Mouse (Mus musculus): ENCODE results near the gene Gm32742. TPM values are rescaled to one million over a fixed set of nuclear protein-coding genes. Genes with fewer than 3 reads are reported as not detected.
"Not testable (repeated sequence)": the region's sequence is repeated elsewhere in the genome, so short reads cannot be mapped to it uniquely, and the experiment has no call there.

Gm32742 gene
- polyA plus RNA-seq, 1 experiment = not detected

DNA sequence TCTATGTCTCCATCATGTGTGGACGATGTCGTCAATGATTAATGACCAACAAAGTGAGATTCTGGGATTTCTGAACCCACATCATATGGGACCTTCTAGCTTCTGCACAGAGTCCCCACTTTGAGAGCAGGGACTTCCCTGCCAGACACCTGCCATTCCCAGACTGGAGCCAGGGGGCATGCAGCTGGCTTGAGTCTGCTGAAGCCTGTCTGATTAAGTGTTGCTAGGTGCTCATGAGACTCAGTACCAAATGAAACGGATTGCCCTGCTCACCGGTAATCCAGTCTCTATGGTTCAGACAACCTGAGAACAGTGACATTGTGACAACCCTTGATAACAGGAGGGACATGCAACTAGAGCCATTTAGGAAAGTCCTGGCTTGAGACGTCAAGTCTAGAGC is 1.3 kb downstream of the Gm32742 start:
- Histone ChIP-seq H3K4me1 (ENCODE audit: control insufficient read depth) (no peaks in the 10 kb centered on the region), H3K9me3 (ENCODE audit: control insufficient read depth, low read length) (no peaks in the 10 kb centered on the region), H3K4me3 (replicated peaks) (no peak overlapping the region), H3K36me3 (ENCODE audit: control insufficient read depth) (no peaks in the 10 kb centered on the region), H3K27me3 (ENCODE audit: control insufficient read depth) (peaks cover 6% of the 10 kb centered on the region)
- TF ChIP-seq GATA1 (IDR thresholded peaks at IDR 0.05; ENCODE audit: low read length) (no peak), TAL1 (IDR thresholded peaks at IDR 0.05; ENCODE audit: low read length) (no peak)

DNA sequence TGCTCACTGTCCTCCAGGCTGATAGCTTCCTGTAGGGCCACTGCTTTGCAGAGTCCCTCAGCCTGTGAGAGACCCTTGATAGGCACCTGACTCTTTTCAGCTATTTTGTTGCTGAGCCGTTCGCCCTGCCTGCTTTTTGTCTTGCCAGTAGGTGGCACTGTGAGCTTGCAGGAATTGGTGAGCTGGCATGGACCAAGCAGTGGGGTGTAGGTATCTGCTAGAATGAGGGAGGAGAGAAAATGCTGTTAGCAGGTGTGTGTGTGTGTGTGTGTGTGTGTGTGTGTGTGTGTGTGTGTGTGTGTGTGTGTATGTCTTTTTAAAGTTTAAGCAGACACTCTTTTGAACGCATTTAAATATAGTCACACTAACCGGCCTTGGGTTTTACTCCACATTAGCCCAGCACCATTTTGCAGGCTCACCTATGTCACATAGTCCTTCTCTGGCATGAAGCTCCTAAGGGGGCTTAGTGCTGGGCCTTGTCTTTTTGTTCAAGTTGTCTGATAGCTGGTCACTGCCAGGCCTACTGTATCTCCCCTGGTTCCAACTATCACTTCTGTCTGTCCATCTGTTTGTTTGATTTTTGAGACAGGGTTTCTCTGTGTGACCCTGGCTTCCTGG is 3.4 kb downstream of the Gm32742 start:
- H3K9me3 ChIP-seq (ENCODE audit: control insufficient read depth, low read length) = no peaks in the 10 kb centered on the region
- no peaks in the 10 kb centered on the region for H3K36me3 ChIP-seq (ENCODE audit: control insufficient read depth)
- no peak overlapping the region for H3K4me3 ChIP-seq (replicated peaks)
- TF ChIP-seq GATA1 (IDR thresholded peaks at IDR 0.05; ENCODE audit: low read length) = no peak
- no peak for TF ChIP-seq TAL1 (IDR thresholded peaks at IDR 0.05; ENCODE audit: low read length)
- peaks cover 6% of the 10 kb centered on the region for H3K27me3 ChIP-seq (ENCODE audit: control insufficient read depth)
- no peaks in the 10 kb centered on the region for H3K4me1 ChIP-seq (ENCODE audit: control insufficient read depth)

DNA sequence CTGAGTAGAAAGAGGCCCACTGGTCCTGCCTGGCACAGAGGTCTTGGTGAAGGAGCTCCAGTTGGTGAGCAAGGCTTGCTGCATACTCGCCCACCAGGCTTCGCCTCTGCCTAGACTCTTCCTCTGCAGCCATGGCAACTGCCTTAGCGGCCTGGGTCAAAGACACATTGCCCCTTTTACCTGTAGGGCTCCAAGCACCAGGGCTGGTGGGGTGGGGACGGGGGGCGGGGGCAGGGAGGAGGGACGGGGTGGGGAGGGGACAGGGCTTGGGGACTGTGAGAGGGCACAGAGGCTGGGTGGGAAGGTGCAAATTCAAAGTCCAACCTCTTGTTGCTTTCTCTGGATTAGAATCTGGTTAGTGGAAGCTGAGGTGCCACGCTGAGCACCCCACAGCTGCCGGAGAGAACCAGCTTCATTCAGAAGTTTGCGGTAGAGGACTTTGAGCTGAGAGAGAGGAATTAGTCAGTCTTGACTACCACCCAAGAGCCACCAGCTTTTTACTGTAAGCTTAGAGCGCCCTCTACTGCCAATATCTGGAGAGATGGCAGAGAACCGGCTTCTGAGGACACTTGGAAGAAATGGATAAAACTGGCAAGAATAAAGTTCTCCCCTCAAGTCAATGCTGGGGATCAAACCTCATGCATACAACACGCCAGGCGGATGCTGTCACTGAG is 13.1 kb downstream of the Gm32742 start:
- Histone ChIP-seq H3K27me3 (ENCODE audit: control insufficient read depth) (0 out of 2 replicates have a peak, but pooled peaks cover 2% of the 10 kb centered on the region), H3K4me3 (replicated peaks) (no peak overlapping the region), H3K36me3 (ENCODE audit: control insufficient read depth) (no peaks in the 10 kb centered on the region), H3K9me3 (ENCODE audit: control insufficient read depth, low read length) (no peaks in the 10 kb centered on the region), H3K4me1 (ENCODE audit: control insufficient read depth) (no peaks in the 10 kb centered on the region)
- TF ChIP-seq GATA1 (IDR thresholded peaks at IDR 0.05; ENCODE audit: low read length) (no peak), TAL1 (IDR thresholded peaks at IDR 0.05; ENCODE audit: low read length) (no peak)

DNA sequence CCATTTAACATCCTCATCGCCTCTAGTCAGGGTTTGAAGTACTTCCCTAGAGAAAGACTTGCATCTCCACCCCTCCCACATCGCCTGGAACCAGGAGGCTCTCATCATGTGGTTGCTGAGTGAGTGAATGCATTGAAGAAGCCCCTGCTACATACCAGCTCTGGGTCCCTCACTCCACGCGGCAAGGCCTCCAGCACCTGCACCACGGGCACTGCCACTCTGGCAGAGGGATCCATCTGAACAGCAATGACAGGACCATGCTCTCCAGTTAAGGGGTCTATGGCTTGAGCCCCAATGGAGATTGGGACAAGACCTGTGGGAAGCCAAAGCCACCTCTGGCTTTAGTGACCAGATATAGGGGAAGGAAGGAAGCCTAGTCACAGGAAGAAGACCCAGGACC is 18.0 kb downstream of the Gm32742 start:
- Histone ChIP-seq H3K27me3 (ENCODE audit: control insufficient read depth) (no peaks in the 10 kb centered on the region), H3K4me3 (replicated peaks) (no peak overlapping the region), H3K9me3 (ENCODE audit: control insufficient read depth, low read length) (no peaks in the 10 kb centered on the region), H3K36me3 (ENCODE audit: control insufficient read depth) (no peaks in the 10 kb centered on the region), H3K4me1 (ENCODE audit: control insufficient read depth) (no peaks in the 10 kb centered on the region)
- TF ChIP-seq GATA1 (IDR thresholded peaks at IDR 0.05; ENCODE audit: low read length) (no peak), TAL1 (IDR thresholded peaks at IDR 0.05; ENCODE audit: low read length) (no peak)

GRCm38 (mm10) chr9:51146496-51146895 is 18.8 kb downstream of the Gm32742 start:
- no peaks in the 10 kb centered on the region for H3K36me3 ChIP-seq (ENCODE audit: control insufficient read depth)
- no peak for TF ChIP-seq TAL1 (IDR thresholded peaks at IDR 0.05; ENCODE audit: low read length)
- TF ChIP-seq GATA1 (IDR thresholded peaks at IDR 0.05; ENCODE audit: low read length) = no peak
- H3K4me1 ChIP-seq (ENCODE audit: control insufficient read depth) = no peaks in the 10 kb centered on the region
- H3K4me3 ChIP-seq (replicated peaks) = no peak overlapping the region
- H3K27me3 ChIP-seq (ENCODE audit: control insufficient read depth) = no peaks in the 10 kb centered on the region
- no peaks in the 10 kb centered on the region for H3K9me3 ChIP-seq (ENCODE audit: control insufficient read depth, low read length)

- H3K27me3 ChIP-seq (ENCODE audit: control insufficient read depth) = no peaks in the 10 kb centered on the region
- H3K4me3 ChIP-seq (replicated peaks) = no peak overlapping the region
- H3K4me1 ChIP-seq (ENCODE audit: control insufficient read depth) = no peaks in the 10 kb centered on the region
- TF ChIP-seq GATA1 (IDR thresholded peaks at IDR 0.05; ENCODE audit: low read length) (no peak), TAL1 (IDR thresholded peaks at IDR 0.05; ENCODE audit: low read length) (no peak)
- H3K9me3 ChIP-seq (ENCODE audit: control insufficient read depth, low read length) = no peaks in the 10 kb centered on the region
- H3K36me3 ChIP-seq (ENCODE audit: control insufficient read depth) = no peaks in the 10 kb centered on the region
Measured at GRCm38 (mm10) chr9:51144218-51144617, 21.1 kb downstream of the Gm32742 start.

DNA sequence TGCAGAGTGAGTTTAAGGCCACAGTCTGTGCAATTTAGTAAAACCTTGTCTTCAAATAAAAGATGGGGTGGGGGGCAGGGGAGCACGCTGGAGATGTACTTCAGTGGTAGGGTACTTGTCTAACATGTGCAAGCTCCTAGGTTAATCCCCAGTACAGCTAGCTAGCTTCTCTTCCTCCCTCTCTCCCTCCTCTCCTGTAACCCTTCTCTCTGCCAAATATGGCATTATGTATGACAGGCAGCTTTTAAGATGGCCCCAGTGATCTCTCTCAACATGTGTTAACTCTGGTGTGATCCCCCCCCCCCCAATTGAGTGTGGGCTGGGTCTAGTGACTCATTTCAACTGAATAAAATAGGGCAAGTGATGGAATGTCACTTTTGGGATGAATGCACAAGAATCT is 21.9 kb downstream of the Gm32742 start:
- H3K36me3 ChIP-seq (ENCODE audit: control insufficient read depth) = no peaks in the 10 kb centered on the region
- H3K4me1 ChIP-seq (ENCODE audit: control insufficient read depth) = no peaks in the 10 kb centered on the region
- no peak for TF ChIP-seq TAL1 (IDR thresholded peaks at IDR 0.05; ENCODE audit: low read length)
- no peak for TF ChIP-seq GATA1 (IDR thresholded peaks at IDR 0.05; ENCODE audit: low read length)
- H3K27me3 ChIP-seq (ENCODE audit: control insufficient read depth) = no peaks in the 10 kb centered on the region
- H3K4me3 ChIP-seq (replicated peaks) = no peak overlapping the region
- H3K9me3 ChIP-seq (ENCODE audit: control insufficient read depth, low read length) = no peaks in the 10 kb centered on the region

- Histone ChIP-seq H3K4me1 (ENCODE audit: control insufficient read depth) (peaks cover 12% of the 10 kb centered on the region), H3K4me3 (replicated peaks) (no peak overlapping the region), H3K9me3 (ENCODE audit: control insufficient read depth, low read length) (no peaks in the 10 kb centered on the region), H3K36me3 (ENCODE audit: control insufficient read depth) (no peaks in the 10 kb centered on the region), H3K27me3 (ENCODE audit: control insufficient read depth) (no peaks in the 10 kb centered on the region)
- no peak for TF ChIP-seq GATA1 (IDR thresholded peaks at IDR 0.05; ENCODE audit: low read length)
- TF ChIP-seq TAL1 (IDR thresholded peaks at IDR 0.05; ENCODE audit: low read length) = no peak
Measured at GRCm38 (mm10) chr9:51140711-51141110, 24.6 kb downstream of the Gm32742 start.

- H3K4me3 ChIP-seq (replicated peaks); H3K27me3 ChIP-seq (ENCODE audit: control insufficient read depth); H3K36me3 ChIP-seq (ENCODE audit: control insufficient read depth); H3K9me3 ChIP-seq (ENCODE audit: control insufficient read depth, low read length): not testable (repeated sequence)
- H3K4me1 ChIP-seq (ENCODE audit: control insufficient read depth) = peaks cover 12% of the 10 kb centered on the region
Measured at GRCm38 (mm10) chr9:51139401-51139800, 25.9 kb downstream of the Gm32742 start.

DNA sequence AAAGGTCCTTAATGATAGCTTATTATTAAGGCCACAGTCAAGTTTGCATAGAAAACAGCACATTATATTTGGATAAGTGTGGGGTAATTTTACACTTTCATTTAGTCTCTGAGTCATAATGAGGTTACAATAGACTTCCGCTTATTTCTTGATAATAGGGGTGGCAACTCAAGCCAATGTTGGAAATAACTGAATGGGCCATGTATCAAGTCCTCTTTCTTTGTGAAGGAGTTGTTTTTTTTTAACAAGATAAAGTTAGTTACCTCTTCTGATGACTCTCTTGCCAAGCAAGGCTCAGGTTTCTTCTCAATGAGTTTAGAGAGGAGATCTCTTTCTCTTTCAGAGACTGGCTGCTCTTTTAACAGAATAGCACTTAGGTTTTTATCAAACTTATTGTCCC is 27.0 kb downstream of the Gm32742 start:
- no peaks in the 10 kb centered on the region for H3K27me3 ChIP-seq (ENCODE audit: control insufficient read depth)
- no peak overlapping the region for H3K4me3 ChIP-seq (replicated peaks)

More for the DNA sequence above, 27.0 kb downstream of the Gm32742 start:
- Histone ChIP-seq H3K4me1 (ENCODE audit: control insufficient read depth) (peaks cover 12% of the 10 kb centered on the region), H3K36me3 (ENCODE audit: control insufficient read depth) (no peaks in the 10 kb centered on the region), H3K9me3 (ENCODE audit: control insufficient read depth, low read length) (no peaks in the 10 kb centered on the region)
- TF ChIP-seq TAL1 (IDR thresholded peaks at IDR 0.05; ENCODE audit: low read length) (no peak), GATA1 (IDR thresholded peaks at IDR 0.05; ENCODE audit: low read length) (no peak)

Data from erythroblast, embryonic 14.5 days (primary cell).